Mouse (Mus musculus): ENCODE measurements around the gene Ubash3b.
A peak's percentile ranks its signal among the peaks of the same experiment; 100 is the strongest.

Gene Ubash3b

DNA sequence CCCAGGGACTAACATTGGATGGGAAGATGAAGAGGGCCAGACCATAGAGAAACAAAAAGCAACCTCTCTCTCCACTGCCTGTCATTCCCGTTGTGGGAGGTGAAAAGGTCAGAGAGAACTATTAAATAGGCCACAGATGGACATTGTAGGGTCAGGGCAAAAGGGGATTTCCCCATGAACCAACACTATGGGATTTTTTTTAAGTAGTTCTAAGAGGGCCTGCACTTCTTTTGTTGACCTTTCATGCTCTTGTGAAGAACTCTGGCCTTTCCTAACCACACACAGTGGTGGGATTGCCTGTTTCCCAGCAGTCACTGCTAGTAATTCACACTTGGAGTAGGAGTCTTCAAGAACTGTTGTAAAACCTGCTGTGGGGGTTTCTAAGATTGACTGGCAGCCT lies 153.7 kb downstream of the Ubash3b start:
- no peak for DNase-seq (ENCODE audit: low read depth, low spot score)

GRCm38 (mm10) chr9:41004415-41004814 lies 157.1 kb downstream of the Ubash3b start, which contains the start of gene Crtam:
TSS of gene Crtam (minus strand) at chr9:41004628.
- DNase-seq (ENCODE audit: low read depth, low spot score), result peak; percentile 24

DNA sequence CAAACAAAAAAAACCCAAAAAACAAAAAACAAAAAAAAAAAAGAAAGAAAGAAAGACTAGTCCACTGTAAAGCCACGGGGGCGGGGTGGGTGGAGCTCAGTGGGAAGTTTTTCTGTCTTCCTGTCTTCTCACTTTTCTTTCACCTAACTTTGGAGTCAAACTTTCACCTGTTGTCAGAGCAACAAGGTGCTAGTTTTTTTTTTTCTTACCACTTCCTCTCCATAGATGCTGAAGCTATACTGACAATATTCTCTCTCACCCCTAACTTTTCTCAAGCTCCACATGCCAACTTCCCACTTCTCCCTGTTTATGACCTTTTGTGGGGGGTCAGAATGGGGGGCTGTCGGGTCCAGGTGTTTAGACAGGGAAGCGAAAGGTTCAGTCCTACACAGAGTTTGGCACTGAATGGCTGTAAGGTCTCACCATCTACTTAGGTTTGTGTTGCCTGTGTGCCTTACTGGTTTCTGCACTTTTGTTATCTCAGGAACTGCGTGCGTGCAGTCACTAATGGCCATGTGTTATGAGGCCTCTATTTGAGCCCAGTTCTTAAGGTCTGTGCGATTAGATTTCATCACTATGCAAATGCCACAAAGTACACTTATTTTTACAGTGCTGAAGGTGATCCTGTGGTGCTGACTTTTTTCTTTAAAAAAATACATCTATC lies 164.2 kb downstream of the Ubash3b start:
- DNase-seq (ENCODE audit: low read depth, low spot score), result peak; percentile 71

GRCm38 (mm10) chr9:40994075-40994474 lies 167.4 kb downstream of the Ubash3b start:
- DNase-seq (ENCODE audit: low read depth, low spot score), result peak; percentile 16

DNA sequence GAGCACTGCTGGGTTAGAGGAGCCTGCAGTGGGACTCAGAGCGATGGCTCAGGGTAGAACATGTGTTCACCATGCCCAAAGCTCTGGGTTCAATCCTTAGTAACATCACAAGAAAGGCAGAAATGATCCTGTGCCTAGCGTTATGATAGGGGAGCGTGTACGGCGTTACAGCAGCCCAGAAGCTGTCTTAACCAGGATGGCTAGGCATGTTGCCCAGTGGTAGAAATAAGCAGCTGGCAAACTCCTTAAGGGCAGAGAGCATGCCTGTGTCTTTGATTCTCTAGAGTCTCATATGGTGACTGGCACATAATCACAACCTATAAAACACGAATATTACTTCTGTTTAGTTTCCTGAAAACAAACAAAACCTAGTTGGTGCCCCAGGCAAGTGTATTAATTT lies 170.0 kb downstream of the Ubash3b start:
- DNase-seq (ENCODE audit: low read depth, low spot score), result no peak

DNA sequence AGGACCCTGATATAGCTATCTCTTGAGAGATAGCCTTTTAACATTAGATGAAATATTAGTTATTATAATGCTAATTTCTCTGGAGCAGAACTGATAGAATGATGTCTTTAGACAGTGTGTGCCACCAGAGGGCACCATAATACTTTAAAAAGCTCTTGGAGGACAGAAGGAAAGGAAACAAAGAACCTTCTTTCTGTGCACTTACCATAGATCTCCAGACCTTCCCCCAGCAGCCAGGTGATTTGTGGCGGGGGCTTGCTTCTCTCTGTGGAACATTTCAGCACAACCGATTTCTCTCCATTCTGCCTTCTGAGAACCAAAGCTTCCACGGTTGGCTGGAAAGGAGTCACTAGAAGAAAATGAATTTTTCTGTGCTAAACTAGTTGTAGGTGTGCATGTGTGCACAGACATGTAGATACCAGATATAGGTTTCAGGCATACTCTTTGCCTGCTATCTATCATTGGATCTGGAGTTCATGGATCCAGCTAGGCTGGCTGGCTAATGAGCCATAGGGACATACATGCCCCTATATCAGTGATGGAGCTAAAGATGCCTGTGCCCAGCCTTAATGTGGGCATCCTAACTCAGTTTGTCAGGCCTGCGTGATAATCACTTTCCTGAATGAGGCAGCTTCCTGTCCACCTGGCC lies 171.4 kb downstream of the Ubash3b start:
- DNase-seq (ENCODE audit: low read depth, low spot score), result peak; percentile 81

DNA sequence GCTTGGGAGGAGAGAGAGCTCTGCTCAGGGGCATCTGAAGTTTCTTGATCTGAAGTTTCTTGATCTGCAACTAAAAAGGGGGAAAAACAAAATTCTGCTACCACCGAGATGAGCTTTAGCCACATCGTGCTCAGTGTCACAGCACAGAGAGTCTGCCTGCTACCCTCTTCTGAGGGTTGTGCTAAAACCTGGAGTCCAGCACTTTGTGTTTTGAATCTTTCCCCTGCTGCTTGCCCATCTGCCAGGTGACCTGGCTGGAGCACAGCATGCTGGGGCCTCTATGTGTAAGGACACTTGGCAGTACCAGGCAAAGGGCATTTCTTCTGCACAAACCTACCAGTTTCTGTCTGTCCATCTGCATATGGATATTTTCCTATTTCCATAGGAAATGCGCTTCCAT lies 177.2 kb downstream of the Ubash3b start:
- DNase-seq (ENCODE audit: low read depth, low spot score), result no peak

- no peak for DNase-seq (ENCODE audit: low read depth, low spot score)
Observed at GRCm38 (mm10) chr9:40983758-40984157, 177.7 kb downstream of the Ubash3b start.

- DNase-seq (ENCODE audit: low read depth, low spot score), result no peak
Observed at GRCm38 (mm10) chr9:40982480-40982879, 179.0 kb downstream of the Ubash3b start.

- no peak for DNase-seq (ENCODE audit: low read depth, low spot score)
Observed at GRCm38 (mm10) chr9:40974042-40974801, 187.3 kb downstream of the Ubash3b start.

- DNase-seq (ENCODE audit: low read depth, low spot score), result no peak
Observed at GRCm38 (mm10) chr9:40964418-40964714, 197.1 kb downstream of the Ubash3b start.

DNA sequence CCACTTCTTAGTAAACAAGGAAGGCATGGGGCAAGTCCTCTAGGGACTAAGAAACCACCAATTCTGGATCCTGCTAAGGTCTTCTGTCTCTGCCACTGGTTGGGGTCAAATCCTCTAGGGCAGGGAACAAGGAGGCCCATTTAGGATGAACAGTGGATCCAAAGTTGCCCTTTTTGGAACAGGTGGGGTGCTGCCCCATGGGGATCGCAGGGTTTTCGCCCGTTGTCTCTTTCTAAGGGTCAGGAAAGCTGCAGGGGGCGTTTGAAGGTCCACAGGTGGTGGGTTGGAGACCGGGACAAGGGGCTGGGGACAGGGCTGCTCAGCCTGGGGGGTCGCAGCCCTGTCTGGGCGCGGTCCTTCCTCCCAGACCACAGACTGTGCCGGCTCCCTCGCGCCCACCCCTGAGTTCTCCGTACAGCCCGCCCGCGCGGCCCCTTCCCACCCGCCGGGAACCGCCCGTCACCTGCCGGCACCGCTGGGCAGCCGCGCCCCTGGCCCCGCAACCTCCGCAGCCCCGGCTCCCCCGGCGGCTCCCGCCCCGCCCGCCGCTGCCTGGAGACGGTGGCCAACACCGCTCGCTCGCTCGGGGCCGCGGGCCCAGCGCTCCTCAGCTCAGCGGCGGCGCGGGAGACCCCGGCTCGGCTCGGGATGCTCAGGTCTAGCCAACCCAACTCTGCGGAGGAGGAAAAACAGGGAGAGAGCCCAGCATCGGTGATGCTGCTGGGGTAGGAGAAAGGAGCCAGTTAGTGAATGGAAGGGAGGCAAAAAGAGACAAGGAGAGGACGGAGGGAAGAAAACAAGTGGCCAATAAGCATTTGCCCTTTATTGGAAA lies 197.7 kb downstream of the Ubash3b start, which contains the start of gene Jhy:
Gene Jhy (minus strand): TSS at position 533 of the 832 bp plus-strand sequence.
- no peak for DNase-seq (ENCODE audit: low read depth, low spot score)

- DNase-seq (ENCODE audit: low read depth, low spot score), result no peak
Observed at GRCm38 (mm10) chr9:40961401-40961800, 200.1 kb downstream of the Ubash3b start.
